Mouse (Mus musculus) kidney, embryonic 15.5 days (tissue): ENCODE results near the gene Mrtfa. TPM values are rescaled to one million over a fixed set of nuclear protein-coding genes. Genes with fewer than 3 reads are reported as not detected.

ENCODE experiments used
- ATAC-seq: fragments of 200-750 bp; cut with Nextera tagmentation; replicated peaks from 2 replicates; pipeline ENCODE4 v1.8.0; 2017; ENCODE audit warnings: moderate TSS enrichment; ENCODE audit not compliant: low FRiP score
- H3K27ac ChIP-seq: fragments of 300-500 bp; sonication (generic); 2 replicates; pipeline ENCODE4 v1.5.1; 2015; ENCODE audit warnings: mild to moderate bottlenecking, inconsistent platforms
- H3K27me3 ChIP-seq: fragments of 300-500 bp; sonication (generic); 2 replicates; pipeline ENCODE4 v1.6.1; 2015; ENCODE audit warnings: inconsistent platforms
- H3K36me3 ChIP-seq: fragments of 300-500 bp; sonication (generic); 2 replicates; pipeline ENCODE4 v1.6.1; 2015; ENCODE audit warnings: inconsistent platforms
- H3K4me1 ChIP-seq: fragments of 300-500 bp; sonication (generic); 2 replicates; pipeline ENCODE4 v1.6.1; 2015; ENCODE audit warnings: inconsistent platforms
- H3K4me2 ChIP-seq: fragments of 300-500 bp; sonication (generic); 2 replicates; pipeline ENCODE4 v1.6.1; 2015; ENCODE audit warnings: moderate library complexity, mild to moderate bottlenecking, inconsistent platforms
- H3K4me3 ChIP-seq: fragments of 300-500 bp; sonication (generic); replicated peaks from 2 replicates; pipeline ENCODE4 v1.5.1; 2015; ENCODE audit warnings: mild to moderate bottlenecking, inconsistent platforms
- H3K9ac ChIP-seq: fragments of 300-500 bp; sonication (generic); 2 replicates; pipeline ENCODE4 v1.6.1; 2015; ENCODE audit warnings: mild to moderate bottlenecking, inconsistent platforms
- H3K9me3 ChIP-seq: fragments of 300-500 bp; sonication (generic); replicated peaks from 2 replicates; pipeline ENCODE4 v1.6.1; 2016; ENCODE audit warnings: inconsistent platforms
- WGBS: fragments of 180-500 bp; shearing (Covaris S2); methylation state at CpG from one replicate; pipeline ENCODE4 v1.1.7; 2015; ENCODE audit warnings: mixed read lengths; 5-methylcytosine and 5-hydroxymethylcytosine counted together
- polyA plus RNA-seq: library from polyadenylated mRNA; unstranded; fragments of >200 nt; fragmentation: Nextera tagmentation; extraction: Ambion mirVana; gene quantifications from 2 replicates; pipeline ENCODE4 v1.2.1, GENCODE M21; 2015

The Mrtfa gene
- polyA plus RNA-seq, 1 experiment from 2014 or later, result 27.0 TPM

- no peak for ATAC-seq
- Histone ChIP-seq H3K4me2 (no peak overlapping the region), H3K9ac (no peak overlapping the region), H3K27me3 (no peaks in the 10 kb centered on the region), H3K9me3 (no peaks in the 10 kb centered on the region), H3K27ac (no peak overlapping the region), H3K4me1 (peaks cover 16% of the 10 kb centered on the region), H3K36me3 (peaks cover 5% of the 10 kb centered on the region; the same call in 1 of the 2 replicates), H3K4me3 (no peak overlapping the region)
- WGBS, result 85% methylated on average over 4 of the region's 4 CpGs
These were observed 72.3 kb downstream of the Mrtfa start for GRCm38 (mm10) chr15:81118226-81118625.

GRCm38 (mm10) chr15:81112589-81112988 is 78.0 kb downstream of the Mrtfa start:
- ATAC-seq, result no peak
- WGBS, result 47% methylated on average over 6 of the region's 6 CpGs
- Histone ChIP-seq H3K4me1 (no peaks in the 10 kb centered on the region), H3K27me3 (no peaks in the 10 kb centered on the region), H3K4me3 (no peak overlapping the region), H3K4me2 (no peak overlapping the region), H3K36me3 (peaks cover 5% of the 10 kb centered on the region; the same call in 1 of the 2 replicates), H3K27ac (peak overlapping the region; percentile 52), H3K9me3 (no peaks in the 10 kb centered on the region), H3K9ac (no peak overlapping the region)

- 71% methylated on average over 3 of the region's 3 CpGs for WGBS
- ATAC-seq, result no peak
- H3K9me3 ChIP-seq, result no peaks in the 10 kb centered on the region
- no peaks in the 10 kb centered on the region for H3K27me3 ChIP-seq
- H3K4me3 ChIP-seq, result no peak overlapping the region
- no peak overlapping the region for H3K4me2 ChIP-seq
- H3K9ac ChIP-seq, result no peak overlapping the region
- H3K4me1 ChIP-seq, result peaks cover 6% of the 10 kb centered on the region
- H3K27ac ChIP-seq, result no peak overlapping the region
- H3K36me3 ChIP-seq, result no peaks in the 10 kb centered on the region
These were observed 80.2 kb downstream of the Mrtfa start for GRCm38 (mm10) chr15:81110315-81110714.

- H3K27ac ChIP-seq, result no peak overlapping the region
- no peaks in the 10 kb centered on the region for H3K9me3 ChIP-seq
- H3K4me2 ChIP-seq, result no peak overlapping the region
- H3K9ac ChIP-seq, result no peak overlapping the region
- H3K4me1 ChIP-seq, result peaks cover 25% of the 10 kb centered on the region
- H3K4me3 ChIP-seq, result no peak overlapping the region
- H3K27me3 ChIP-seq, result no peaks in the 10 kb centered on the region
- no peaks in the 10 kb centered on the region for H3K36me3 ChIP-seq
- WGBS, result 55% methylated on average over 10 of the region's 10 CpGs
- no peak for ATAC-seq
These were observed 84.6 kb downstream of the Mrtfa start for GRCm38 (mm10) chr15:81105962-81106361.

GRCm38 (mm10) chr15:81104585-81105259 is 85.8 kb downstream of the Mrtfa start:
- Histone ChIP-seq H3K36me3 (no peaks in the 10 kb centered on the region), H3K4me2 (peak overlapping the region; percentile 45), H3K9me3 (no peaks in the 10 kb centered on the region), H3K27ac (peak overlapping the region; percentile 49), H3K27me3 (no peaks in the 10 kb centered on the region), H3K4me1 (peaks cover 25% of the 10 kb centered on the region), H3K9ac (no peak overlapping the region), H3K4me3 (peak overlapping the region; percentile 18)
- WGBS, result 40% methylated on average over 13 of the region's 13 CpGs
- no peak for ATAC-seq

- ATAC-seq, result no peak
- H3K36me3 ChIP-seq, result no peaks in the 10 kb centered on the region
- no peak overlapping the region for H3K9ac ChIP-seq
- no peak overlapping the region for H3K27ac ChIP-seq
- peaks cover 25% of the 10 kb centered on the region for H3K4me1 ChIP-seq
- 73% methylated on average over 3 of the region's 3 CpGs for WGBS
- H3K4me3 ChIP-seq, result no peak overlapping the region
- no peak overlapping the region for H3K4me2 ChIP-seq
- H3K9me3 ChIP-seq, result no peaks in the 10 kb centered on the region
- H3K27me3 ChIP-seq, result no peaks in the 10 kb centered on the region
These were observed 87.1 kb downstream of the Mrtfa start for GRCm38 (mm10) chr15:81103500-81103899.

GRCm38 (mm10) chr15:81102274-81102879 is 88.2 kb downstream of the Mrtfa start:
- Histone ChIP-seq H3K36me3 (no peaks in the 10 kb centered on the region), H3K4me1 (peaks cover 33% of the 10 kb centered on the region), H3K4me2 (no peak overlapping the region), H3K27me3 (no peaks in the 10 kb centered on the region), H3K4me3 (no peak overlapping the region), H3K27ac (no peak overlapping the region), H3K9me3 (no peaks in the 10 kb centered on the region), H3K9ac (no peak overlapping the region)
- 73% methylated on average over 13 of the region's 13 CpGs for WGBS
- no peak for ATAC-seq

- WGBS, result 50% methylated on average over 5 of the region's 5 CpGs
- H3K27me3 ChIP-seq, result no peaks in the 10 kb centered on the region
- no peak overlapping the region for H3K4me2 ChIP-seq
- H3K4me3 ChIP-seq, result no peak overlapping the region
- H3K4me1 ChIP-seq, result peaks cover 42% of the 10 kb centered on the region
- no peaks in the 10 kb centered on the region for H3K36me3 ChIP-seq
- H3K27ac ChIP-seq, result no peak overlapping the region
- no peaks in the 10 kb centered on the region for H3K9me3 ChIP-seq
- ATAC-seq, result no peak
- H3K9ac ChIP-seq, result no peak overlapping the region
These were observed 89.2 kb downstream of the Mrtfa start for GRCm38 (mm10) chr15:81101316-81101715.

- no peak overlapping the region for H3K4me2 ChIP-seq
- H3K27ac ChIP-seq, result no peak overlapping the region
- no peak for ATAC-seq
- peaks cover 33% of the 10 kb centered on the region for H3K4me1 ChIP-seq
- H3K36me3 ChIP-seq, result no peaks in the 10 kb centered on the region
- no peak overlapping the region for H3K9ac ChIP-seq
- no peak overlapping the region for H3K4me3 ChIP-seq
- no peaks in the 10 kb centered on the region for H3K9me3 ChIP-seq
- WGBS, result 90% methylated on average over 11 of the region's 11 CpGs
- H3K27me3 ChIP-seq, result no peaks in the 10 kb centered on the region
These were observed 91.3 kb downstream of the Mrtfa start for GRCm38 (mm10) chr15:81099269-81099668.

- no peaks in the 10 kb centered on the region for H3K36me3 ChIP-seq
- WGBS, result 88% methylated on average over 3 of the region's 3 CpGs
These were observed 91.9 kb downstream of the Mrtfa start for GRCm38 (mm10) chr15:81098689-81099088.

GRCm38 (mm10) chr15:81097896-81098295 is 92.7 kb downstream of the Mrtfa start:
- H3K9ac ChIP-seq, result no peak overlapping the region
- ATAC-seq, result no peak

More at GRCm38 (mm10) chr15:81098689-81099088, 91.9 kb downstream of the Mrtfa start:
- Histone ChIP-seq H3K27ac (no peak overlapping the region), H3K4me2 (no peak overlapping the region), H3K4me3 (no peak overlapping the region), H3K9ac (no peak overlapping the region), H3K4me1 (peaks cover 29% of the 10 kb centered on the region), H3K9me3 (no peaks in the 10 kb centered on the region), H3K27me3 (no peaks in the 10 kb centered on the region)
- ATAC-seq, result no peak

GRCm38 (mm10) chr15:81097456-81097855 is 93.1 kb downstream of the Mrtfa start:
- H3K4me3 ChIP-seq, result no peak overlapping the region
- H3K27ac ChIP-seq, result 0 out of 2 replicates have a peak overlapping the region, but pooled peaks have one; percentile 45
- H3K36me3 ChIP-seq, result no peaks in the 10 kb centered on the region
- H3K4me2 ChIP-seq, result no peak overlapping the region
- peaks cover 23% of the 10 kb centered on the region for H3K4me1 ChIP-seq
- H3K9me3 ChIP-seq, result no peaks in the 10 kb centered on the region
- no peak overlapping the region for H3K9ac ChIP-seq
- no peak for ATAC-seq
- WGBS, result 37% methylated on average over 4 of the region's 4 CpGs
- no peaks in the 10 kb centered on the region for H3K27me3 ChIP-seq

More at GRCm38 (mm10) chr15:81097896-81098295, 92.7 kb downstream of the Mrtfa start:
- H3K36me3 ChIP-seq, result no peaks in the 10 kb centered on the region
- H3K4me3 ChIP-seq, result no peak overlapping the region
- no peak overlapping the region for H3K27ac ChIP-seq
- peaks cover 23% of the 10 kb centered on the region for H3K4me1 ChIP-seq
- H3K9me3 ChIP-seq, result no peaks in the 10 kb centered on the region
- H3K4me2 ChIP-seq, result no peak overlapping the region
- H3K27me3 ChIP-seq, result no peaks in the 10 kb centered on the region
- WGBS, result 75% methylated on average over 6 of the region's 6 CpGs
